Mouse (Mus musculus): ENCODE data around the gene Dcdc2b. TPM values are rescaled to one million over a fixed set of nuclear protein-coding genes. Genes with fewer than 3 reads are reported as not detected.
A peak's percentile ranks its signal among the peaks of the same experiment; 100 is the strongest.

Gene Dcdc2b
- polyA plus RNA-seq, 1 experiment from 2014 or later, result 2.2 TPM

- Histone ChIP-seq H3K9me3 (no peaks in the 10 kb centered on the region), H3K27me3 (ENCODE audit: poor library complexity, severe bottlenecking) (no peaks in the 10 kb centered on the region), H3K4me3 (peak overlapping the region; percentile 78), H3K4me1 (peaks cover 30% of the 10 kb centered on the region), H3K36me3 (replicated peaks) (peaks cover 26% of the 10 kb centered on the region), H3K27ac (peak overlapping the region; percentile 93)
- no peak for DNase-seq (ENCODE audit: extremely low spot score, low spot score)
- 95% methylated on average over 5 of the region's 5 CpGs for WGBS
Measured at GRCm38 (mm10) chr4:129618031-129618430, 4.0 kb upstream of the Dcdc2b start.

DNA sequence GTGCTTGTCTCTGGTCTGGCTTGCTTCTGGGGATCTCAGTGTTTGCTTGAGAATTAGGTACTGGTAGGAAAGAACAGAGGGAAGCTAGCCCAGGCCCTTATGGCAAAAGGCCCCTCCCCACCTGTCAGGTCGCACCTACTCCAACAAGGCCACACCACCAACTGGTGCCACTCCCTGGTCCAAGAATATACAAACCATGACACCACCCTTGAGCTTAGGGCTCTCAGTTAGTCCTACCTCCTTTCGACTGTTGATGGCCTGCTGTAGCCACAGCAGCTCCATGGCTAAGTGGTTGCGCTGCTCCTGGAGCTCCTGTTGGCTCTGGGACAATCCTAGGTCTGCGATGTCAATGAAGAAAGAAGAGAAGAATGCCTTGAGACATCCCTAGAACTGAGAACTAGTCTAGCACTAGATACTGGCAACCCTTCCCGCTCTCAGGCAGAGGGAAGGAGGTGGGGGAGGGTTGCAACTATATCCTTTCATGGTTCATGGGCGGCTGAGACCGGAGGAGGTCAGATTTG is 3.1 kb upstream of the Dcdc2b start:
- no peak for DNase-seq (ENCODE audit: extremely low spot score, low spot score)
- Histone ChIP-seq H3K4me3 (no peak overlapping the region), H3K9me3 (no peaks in the 10 kb centered on the region), H3K27me3 (ENCODE audit: poor library complexity, severe bottlenecking) (no peaks in the 10 kb centered on the region), H3K4me1 (peaks cover 21% of the 10 kb centered on the region), H3K27ac (no peak overlapping the region), H3K36me3 (replicated peaks) (peaks cover 26% of the 10 kb centered on the region)
- WGBS, result 97% methylated on average over 7 of the region's 7 CpGs

DNA sequence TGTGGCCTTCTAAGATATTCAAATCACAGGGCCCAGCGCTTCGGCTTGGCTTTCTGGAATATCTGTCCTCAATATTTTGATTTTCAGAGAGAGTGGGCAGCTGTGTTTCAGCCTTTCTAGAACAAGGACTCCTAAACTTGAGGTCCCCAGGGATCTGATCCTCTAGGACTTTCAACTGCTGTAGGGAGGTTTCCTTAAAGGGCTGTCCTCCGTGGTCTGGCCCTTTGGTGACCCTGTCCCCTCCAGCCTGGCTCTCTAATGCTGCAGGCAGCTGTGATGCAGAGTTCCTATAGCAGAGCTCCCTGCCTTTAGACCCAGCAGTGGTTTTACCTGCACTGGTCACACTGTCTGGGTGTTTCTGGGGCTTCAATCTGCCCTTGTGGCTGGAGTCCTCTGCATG is 2.6 kb upstream of the Dcdc2b start:
- Histone ChIP-seq H3K36me3 (replicated peaks) (peaks cover 26% of the 10 kb centered on the region), H3K27me3 (ENCODE audit: poor library complexity, severe bottlenecking) (no peaks in the 10 kb centered on the region), H3K4me1 (peaks cover 18% of the 10 kb centered on the region), H3K27ac (no peak overlapping the region), H3K4me3 (no peak overlapping the region; the same call in 1 of the 2 replicates), H3K9me3 (no peaks in the 10 kb centered on the region)
- no peak for DNase-seq (ENCODE audit: extremely low spot score, low spot score)
- 91% methylated on average over 3 of the region's 3 CpGs for WGBS

DNA sequence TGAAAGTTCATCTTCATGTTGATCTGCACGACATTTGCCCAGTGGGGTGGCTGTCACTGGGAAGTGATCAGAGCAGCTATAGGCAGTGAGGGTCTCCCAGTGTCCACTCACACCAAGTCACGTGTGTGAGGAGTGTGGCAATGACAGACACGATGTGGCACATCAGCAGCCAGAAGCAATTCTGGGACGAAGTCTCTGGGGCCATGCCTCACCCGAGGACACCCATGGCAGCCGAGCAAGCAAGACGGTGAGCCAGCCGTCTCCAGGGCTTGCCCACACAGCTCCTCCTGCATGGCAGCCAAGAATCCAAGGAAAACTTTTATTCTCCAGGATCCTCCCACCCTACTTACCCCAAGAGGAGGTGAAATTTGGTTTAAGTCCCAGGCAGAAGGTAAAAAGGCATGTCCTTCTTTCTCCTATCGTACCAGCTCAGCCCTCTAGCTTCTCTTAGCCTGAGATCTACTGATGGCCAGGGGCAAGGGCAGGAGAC is 1.8 kb upstream of the Dcdc2b start:
- H3K27ac ChIP-seq, result no peak overlapping the region
- peaks cover 18% of the 10 kb centered on the region for H3K4me1 ChIP-seq
- H3K4me3 ChIP-seq, result no peak overlapping the region
- 94% methylated on average over 9 of the region's 9 CpGs for WGBS
- peaks cover 26% of the 10 kb centered on the region for H3K36me3 ChIP-seq (replicated peaks)
- H3K27me3 ChIP-seq (ENCODE audit: poor library complexity, severe bottlenecking), result no peaks in the 10 kb centered on the region
- no peaks in the 10 kb centered on the region for H3K9me3 ChIP-seq
- no peak for DNase-seq (ENCODE audit: extremely low spot score, low spot score)

- no peak overlapping the region for H3K27ac ChIP-seq
- H3K27me3 ChIP-seq (ENCODE audit: poor library complexity, severe bottlenecking), result no peaks in the 10 kb centered on the region
- DNase-seq (ENCODE audit: extremely low spot score, low spot score), result no peak
- H3K36me3 ChIP-seq (replicated peaks), result peaks cover 54% of the 10 kb centered on the region
- H3K9me3 ChIP-seq, result no peaks in the 10 kb centered on the region
- 75% methylated on average over 4 of the region's 4 CpGs for WGBS
- H3K4me3 ChIP-seq, result no peak overlapping the region
- H3K4me1 ChIP-seq, result peaks cover 4% of the 10 kb centered on the region; the same call in 1 of the 2 replicates
Measured at GRCm38 (mm10) chr4:129610472-129610871, 3.6 kb downstream of the Dcdc2b start.

- Histone ChIP-seq H3K27me3 (ENCODE audit: poor library complexity, severe bottlenecking) (no peaks in the 10 kb centered on the region), H3K27ac (no peak overlapping the region), H3K36me3 (replicated peaks) (peaks cover 58% of the 10 kb centered on the region), H3K4me1 (peaks cover 4% of the 10 kb centered on the region; the same call in 1 of the 2 replicates), H3K9me3 (no peaks in the 10 kb centered on the region), H3K4me3 (no peak overlapping the region)
- 78% methylated on average over 4 of the region's 4 CpGs for WGBS
- no peak for DNase-seq (ENCODE audit: extremely low spot score, low spot score)
Measured at GRCm38 (mm10) chr4:129610026-129610425, 4.0 kb downstream of the Dcdc2b start.

- WGBS, result 87% methylated on average over 12 of the region's 12 CpGs
- H3K27me3 ChIP-seq (ENCODE audit: poor library complexity, severe bottlenecking), result no peaks in the 10 kb centered on the region
- H3K27ac ChIP-seq, result no peak overlapping the region
- peaks cover 66% of the 10 kb centered on the region for H3K36me3 ChIP-seq (replicated peaks)
- no peak for DNase-seq (ENCODE audit: extremely low spot score, low spot score)
- peaks cover 4% of the 10 kb centered on the region; the same call in 1 of the 2 replicates for H3K4me1 ChIP-seq
- no peaks in the 10 kb centered on the region for H3K9me3 ChIP-seq
- no peak overlapping the region for H3K4me3 ChIP-seq
Measured at GRCm38 (mm10) chr4:129609139-129609631, 4.9 kb downstream of the Dcdc2b start.

DNA sequence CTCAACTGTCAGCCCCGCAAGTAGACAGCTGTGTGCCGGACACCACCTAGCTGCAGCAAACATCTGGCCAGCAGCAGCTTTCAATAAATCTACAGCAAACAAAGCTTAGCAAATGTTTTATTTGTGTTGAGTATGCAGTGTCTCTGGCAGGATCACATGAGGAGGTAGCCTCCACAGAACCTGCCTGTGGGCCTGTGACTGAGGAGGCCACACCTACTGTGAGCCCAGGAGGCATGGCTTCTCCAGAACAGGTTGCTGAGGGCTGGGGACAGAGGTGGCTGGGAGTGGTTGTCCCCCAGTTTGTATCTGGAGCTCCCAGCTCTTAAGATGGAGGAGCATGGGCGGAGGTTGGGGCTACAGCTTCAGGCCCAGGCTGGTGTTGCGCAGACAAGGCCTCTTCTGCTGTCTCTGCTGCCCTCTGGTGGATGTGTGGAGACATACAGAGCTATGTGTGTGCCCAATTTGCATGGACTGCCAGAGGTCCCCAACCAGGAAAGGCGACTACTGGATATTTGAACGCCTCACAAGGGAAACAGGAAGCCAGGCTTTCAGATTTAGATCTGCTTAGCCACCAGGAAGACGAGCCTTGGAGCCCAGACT is 5.5 kb downstream of the Dcdc2b start:
- H3K27ac ChIP-seq, result 0 out of 2 replicates have a peak overlapping the region, but pooled peaks have one; percentile 51
- DNase-seq (ENCODE audit: extremely low spot score, low spot score), result peak; percentile 85
- WGBS, result 41% methylated on average over 7 of the region's 7 CpGs
- no peak overlapping the region for H3K4me3 ChIP-seq
- H3K9me3 ChIP-seq, result no peaks in the 10 kb centered on the region
- H3K36me3 ChIP-seq (replicated peaks), result peaks cover 69% of the 10 kb centered on the region
- peaks cover 4% of the 10 kb centered on the region; the same call in 1 of the 2 replicates for H3K4me1 ChIP-seq
- H3K27me3 ChIP-seq (ENCODE audit: poor library complexity, severe bottlenecking), result no peaks in the 10 kb centered on the region

DNA sequence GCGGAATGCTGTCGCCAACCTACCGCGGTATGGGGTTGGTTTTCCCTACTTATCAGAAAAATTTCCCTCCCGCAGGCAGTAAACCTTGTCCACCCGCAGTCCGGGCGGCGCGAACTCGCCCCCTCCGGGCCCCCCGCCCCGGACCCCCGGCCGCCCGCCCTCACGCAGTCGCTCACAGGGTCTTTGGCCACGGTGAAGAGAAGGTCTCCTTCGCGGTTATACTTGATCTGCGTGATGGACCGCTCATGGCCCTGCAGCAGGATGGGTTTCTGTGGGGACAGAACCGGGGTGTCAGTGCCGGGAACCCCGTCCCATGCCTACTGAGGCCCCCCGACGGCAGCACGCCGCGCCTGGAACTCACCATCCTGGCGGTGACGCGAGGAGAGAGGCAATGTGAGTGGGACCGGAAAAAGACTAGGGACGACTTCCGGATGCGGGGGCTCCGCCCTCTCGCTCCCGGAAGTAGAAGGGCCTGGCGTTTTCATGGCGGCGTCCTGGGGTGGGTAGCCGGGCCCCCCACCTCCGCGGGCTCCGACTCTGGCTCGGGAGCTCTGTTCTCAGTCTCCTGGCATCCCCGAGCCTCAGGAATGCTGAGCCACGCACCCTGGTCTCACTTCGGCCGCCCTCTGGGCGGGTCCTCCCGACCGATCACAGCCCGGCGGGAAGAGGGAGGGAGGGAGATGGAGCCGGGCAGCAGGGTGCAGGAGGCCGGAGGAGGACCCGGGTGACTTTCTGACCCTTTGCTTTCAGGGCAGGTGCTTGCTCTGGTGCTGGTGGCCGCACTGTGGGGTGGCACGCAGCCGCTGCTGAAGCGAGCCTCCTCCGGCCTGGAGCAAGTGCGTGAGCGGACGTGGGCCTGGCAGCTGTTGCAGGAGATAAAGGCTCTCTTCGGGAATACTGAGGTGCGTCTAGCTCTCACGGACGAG is 13.6 kb downstream of the Dcdc2b start, which contains the start of the genes Eif3i and Tmem234:
TSS of gene Eif3i (minus strand) at position 416 of the 926 bp plus-strand sequence.
TSS of gene Tmem234 (plus strand) at position 436 of the 926 bp plus-strand sequence.
- H3K27me3 ChIP-seq (ENCODE audit: poor library complexity, severe bottlenecking), result no peaks in the 10 kb centered on the region
- DNase-seq (ENCODE audit: extremely low spot score, low spot score), result peak; percentile 88
- H3K4me1 ChIP-seq, result peaks cover 33% of the 10 kb centered on the region
- no peaks in the 10 kb centered on the region for H3K9me3 ChIP-seq
- under 1% methylated on average over 74 of the region's 74 CpGs for WGBS
- H3K27ac ChIP-seq, result peak within 1 kb of the TSS; percentile 92
- peak within 1 kb of the TSS; percentile 98 for H3K4me3 ChIP-seq
- peaks cover 74% of the 10 kb centered on the region for H3K36me3 ChIP-seq (replicated peaks)

DNA sequence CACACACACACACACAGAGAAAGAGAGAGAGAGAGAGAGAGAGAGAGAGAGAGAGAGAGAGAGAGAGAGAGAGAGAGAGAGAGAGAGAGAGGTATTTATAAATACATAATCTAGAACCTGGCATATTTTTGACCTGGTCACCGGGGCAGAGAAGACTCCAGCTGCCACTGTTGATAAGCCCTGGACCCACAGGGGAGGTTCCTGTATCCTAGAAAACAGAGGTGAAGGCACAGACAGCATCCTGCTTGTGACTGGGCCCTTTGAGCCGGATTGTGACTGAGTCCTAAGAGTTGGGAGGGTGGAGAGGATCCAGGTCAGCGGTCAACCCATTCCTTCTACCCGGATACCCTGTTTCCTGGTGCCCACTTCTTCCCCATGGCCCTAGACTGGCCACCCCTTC is 25.2 kb downstream of the Dcdc2b start:
- peaks cover 20% of the 10 kb centered on the region for H3K4me1 ChIP-seq
- 82% methylated on average over 4 of the region's 4 CpGs for WGBS
- peaks cover 41% of the 10 kb centered on the region for H3K36me3 ChIP-seq (replicated peaks)
- H3K9me3 ChIP-seq, result no peaks in the 10 kb centered on the region
- no peak overlapping the region for H3K4me3 ChIP-seq
- DNase-seq (ENCODE audit: extremely low spot score, low spot score), result no peak
- H3K27ac ChIP-seq, result no peak overlapping the region
- H3K27me3 ChIP-seq (ENCODE audit: poor library complexity, severe bottlenecking), result no peaks in the 10 kb centered on the region

- H3K4me1 ChIP-seq, result peaks cover 20% of the 10 kb centered on the region
- no peak overlapping the region for H3K4me3 ChIP-seq
- WGBS, result 46% methylated on average over 1 of the region's 1 CpGs
- no peak overlapping the region for H3K27ac ChIP-seq
- no peaks in the 10 kb centered on the region for H3K9me3 ChIP-seq
- DNase-seq (ENCODE audit: extremely low spot score, low spot score), result no peak
- no peaks in the 10 kb centered on the region for H3K27me3 ChIP-seq (ENCODE audit: poor library complexity, severe bottlenecking)
- peaks cover 22% of the 10 kb centered on the region for H3K36me3 ChIP-seq (replicated peaks)
Measured at GRCm38 (mm10) chr4:129586943-129587342, 27.1 kb downstream of the Dcdc2b start.

DNA sequence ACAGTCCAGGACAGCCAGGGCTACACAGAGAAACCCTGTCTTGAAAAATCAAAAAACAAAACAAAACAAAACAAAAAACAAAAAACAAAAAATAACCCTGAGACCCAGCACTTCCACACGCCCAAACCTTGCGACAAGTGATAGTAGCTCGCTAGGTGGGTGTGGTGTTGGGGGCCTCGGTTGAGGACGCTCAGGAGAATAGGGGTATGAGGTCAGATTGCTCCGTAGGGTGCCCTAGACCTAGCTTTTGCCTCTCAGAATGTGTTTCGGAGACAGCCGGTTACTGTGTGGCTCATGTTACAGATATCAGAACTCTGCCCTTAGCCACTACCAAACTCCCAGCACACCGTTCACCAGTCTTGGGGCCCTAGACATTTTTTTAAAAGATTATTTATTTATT is 28.3 kb downstream of the Dcdc2b start:
- WGBS, result 81% methylated on average over 9 of the region's 9 CpGs
- Histone ChIP-seq H3K4me1 (peaks cover 20% of the 10 kb centered on the region), H3K27me3 (ENCODE audit: poor library complexity, severe bottlenecking) (no peaks in the 10 kb centered on the region), H3K9me3 (no peaks in the 10 kb centered on the region), H3K4me3 (peak overlapping the region; percentile 57), H3K36me3 (replicated peaks) (peaks cover 10% of the 10 kb centered on the region), H3K27ac (peak overlapping the region; percentile 78)
- no peak for DNase-seq (ENCODE audit: extremely low spot score, low spot score)
